Mouse (Mus musculus): ENCODE results near the gene Serpina6.
"Not testable (repeated sequence)": the region's sequence is repeated elsewhere in the genome, so short reads cannot be mapped to it uniquely, and the experiment has no call there.

Serpina6 gene

GRCm38 (mm10) chr12:103656848-103657626 lies at the start of gene Serpina6:
Gene Serpina6 (minus strand): TSS chr12:103657212.
- no peak for DNase-seq (ENCODE audit: low read depth in 2 of 2, low spot score in 2 of 2)

- no peak for DNase-seq (ENCODE audit: low read depth in 2 of 2, low spot score in 2 of 2)
These were observed 49.1 kb upstream of the Serpina6 start for GRCm38 (mm10) chr12:103706113-103706512.

- DNase-seq (ENCODE audit: low read depth in 2 of 2, low spot score in 2 of 2), result no peak
These were observed 48.5 kb upstream of the Serpina6 start for GRCm38 (mm10) chr12:103705547-103705946.

- no peak for DNase-seq (ENCODE audit: low read depth in 2 of 2, low spot score in 2 of 2)
These were observed 43.2 kb upstream of the Serpina6 start for GRCm38 (mm10) chr12:103700144-103700750.

- no peak for DNase-seq (ENCODE audit: low read depth in 2 of 2, low spot score in 2 of 2)
These were observed 38.4 kb upstream of the Serpina6 start, which contains the start of gene Serpina1f for GRCm38 (mm10) chr12:103695429-103695828. Gene Serpina1f (minus strand): TSS chr12:103695529.

GRCm38 (mm10) chr12:103688221-103688814 lies 31.3 kb upstream of the Serpina6 start:
- DNase-seq (ENCODE audit: low read depth in 2 of 2, low spot score in 2 of 2), result no peak

GRCm38 (mm10) chr12:103687021-103687420 lies 30.0 kb upstream of the Serpina6 start:
- DNase-seq (ENCODE audit: low read depth in 2 of 2, low spot score in 2 of 2), result no peak

- DNase-seq (ENCODE audit: low read depth in 2 of 2, low spot score in 2 of 2), result no peak
These were observed 29.0 kb upstream of the Serpina6 start for GRCm38 (mm10) chr12:103686050-103686449.

- DNase-seq (ENCODE audit: low read depth in 2 of 2, low spot score in 2 of 2), result no peak
These were observed 28.4 kb upstream of the Serpina6 start for GRCm38 (mm10) chr12:103685386-103685785.

GRCm38 (mm10) chr12:103683775-103684174 lies 26.8 kb upstream of the Serpina6 start:
- DNase-seq (ENCODE audit: low read depth in 2 of 2, low spot score in 2 of 2), result no peak

- no peak for DNase-seq (ENCODE audit: low read depth in 2 of 2, low spot score in 2 of 2)
These were observed 24.7 kb upstream of the Serpina6 start for GRCm38 (mm10) chr12:103681739-103682138.

- DNase-seq (ENCODE audit: low read depth in 2 of 2, low spot score in 2 of 2), result no peak
These were observed 24.2 kb upstream of the Serpina6 start for GRCm38 (mm10) chr12:103681169-103681568.

GRCm38 (mm10) chr12:103679853-103680252 lies 22.8 kb upstream of the Serpina6 start:
- DNase-seq (ENCODE audit: low read depth in 2 of 2, low spot score in 2 of 2), result not testable (repeated sequence)

- no peak for DNase-seq (ENCODE audit: low read depth in 2 of 2, low spot score in 2 of 2)
These were observed 19.0 kb upstream of the Serpina6 start, which contains the start of gene Serpina16 for GRCm38 (mm10) chr12:103676039-103676438. Gene Serpina16 (minus strand): TSS chr12:103676139.

GRCm38 (mm10) chr12:103673179-103673578 lies 16.2 kb upstream of the Serpina6 start:
- DNase-seq (ENCODE audit: low read depth in 2 of 2, low spot score in 2 of 2), result no peak

- DNase-seq (ENCODE audit: low read depth in 2 of 2, low spot score in 2 of 2), result no peak
These were observed 14.5 kb upstream of the Serpina6 start for GRCm38 (mm10) chr12:103671483-103671882.

GRCm38 (mm10) chr12:103670964-103671363 lies 14.0 kb upstream of the Serpina6 start:
- DNase-seq (ENCODE audit: low read depth in 2 of 2, low spot score in 2 of 2), result no peak

- no peak for DNase-seq (ENCODE audit: low read depth in 2 of 2, low spot score in 2 of 2)
These were observed 13.3 kb upstream of the Serpina6 start for GRCm38 (mm10) chr12:103670344-103670743.

GRCm38 (mm10) chr12:103665286-103665685 lies 8.3 kb upstream of the Serpina6 start:
- DNase-seq (ENCODE audit: low read depth in 2 of 2, low spot score in 2 of 2), result no peak

- DNase-seq (ENCODE audit: low read depth in 2 of 2, low spot score in 2 of 2), result not testable (repeated sequence)
These were observed 5.0 kb upstream of the Serpina6 start for GRCm38 (mm10) chr12:103662053-103662452.

- DNase-seq (ENCODE audit: low read depth in 2 of 2, low spot score in 2 of 2), result no peak
These were observed 3.1 kb upstream of the Serpina6 start for GRCm38 (mm10) chr12:103660076-103660475.

GRCm38 (mm10) chr12:103659171-103659570 lies 2.2 kb upstream of the Serpina6 start:
- no peak for DNase-seq (ENCODE audit: low read depth in 2 of 2, low spot score in 2 of 2)

Data from CD8-positive naive resting alpha-beta T cell, adult 2 months (primary cell).